Mouse (Mus musculus): ENCODE results near the gene Pus7. TPM values are rescaled to one million over a fixed set of nuclear protein-coding genes. Genes with fewer than 3 reads are reported as not detected.

Gene Pus7
- polyA plus RNA-seq, 1 experiment, result 1.1 TPM

GRCm38 (mm10) chr5:23814841-23815240 lies 31.3 kb upstream of the Pus7 start:
- no peak for TF ChIP-seq CTCF (IDR thresholded peaks at IDR 0.05; ENCODE audit: extremely low read depth, insufficient read length, insufficient replicate concordance, low read depth, low read length)
- TF ChIP-seq POLR2A (IDR thresholded peaks at IDR 0.05; ENCODE audit: low read depth, low read length), result no peak
- H3K27me3 ChIP-seq (ENCODE audit: control insufficient read depth, insufficient read depth, low read length), result no peaks in the 10 kb centered on the region
- H3K27ac ChIP-seq (ENCODE audit: insufficient read depth, low read depth, low read length), result no peak overlapping the region
- H3K4me1 ChIP-seq (ENCODE audit: control insufficient read depth, insufficient read depth, insufficient read length, low read length), result no peaks in the 10 kb centered on the region
- 92% methylated on average over 5 of the region's 5 CpGs for WGBS
- H3K4me3 ChIP-seq (ENCODE audit: low read depth, low read length), result no peak overlapping the region
- peaks cover 56% of the 10 kb centered on the region for H3K36me3 ChIP-seq (ENCODE audit: control insufficient read depth, insufficient read depth, low read length)

GRCm38 (mm10) chr5:23792726-23793125 lies 9.2 kb upstream of the Pus7 start:
- Histone ChIP-seq H3K4me1 (ENCODE audit: control insufficient read depth, insufficient read depth, insufficient read length, low read length) (no peaks in the 10 kb centered on the region; the same call in 1 of the 2 replicates), H3K27ac (ENCODE audit: insufficient read depth, low read depth, low read length) (no peak overlapping the region), H3K27me3 (ENCODE audit: control insufficient read depth, insufficient read depth, low read length) (no peaks in the 10 kb centered on the region), H3K36me3 (ENCODE audit: control insufficient read depth, insufficient read depth, low read length) (peaks cover 22% of the 10 kb centered on the region), H3K4me3 (ENCODE audit: low read depth, low read length) (no peak overlapping the region)
- 88% methylated on average over 2 of the region's 2 CpGs for WGBS
- TF ChIP-seq CTCF (IDR thresholded peaks at IDR 0.05; ENCODE audit: extremely low read depth, insufficient read length, insufficient replicate concordance, low read depth, low read length) (no peak), POLR2A (IDR thresholded peaks at IDR 0.05; ENCODE audit: low read depth, low read length) (no peak)

- 77% methylated on average over 4 of the region's 4 CpGs for WGBS
- Histone ChIP-seq H3K27me3 (ENCODE audit: control insufficient read depth, insufficient read depth, low read length) (no peaks in the 10 kb centered on the region), H3K4me3 (ENCODE audit: low read depth, low read length) (no peak overlapping the region), H3K36me3 (ENCODE audit: control insufficient read depth, insufficient read depth, low read length) (peaks cover 13% of the 10 kb centered on the region), H3K4me1 (ENCODE audit: control insufficient read depth, insufficient read depth, insufficient read length, low read length) (no peaks in the 10 kb centered on the region; the same call in 1 of the 2 replicates), H3K27ac (ENCODE audit: insufficient read depth, low read depth, low read length) (no peak overlapping the region)
- TF ChIP-seq POLR2A (IDR thresholded peaks at IDR 0.05; ENCODE audit: low read depth, low read length), result no peak
- TF ChIP-seq CTCF (IDR thresholded peaks at IDR 0.05; ENCODE audit: extremely low read depth, insufficient read length, insufficient replicate concordance, low read depth, low read length), result no peak
Observed at GRCm38 (mm10) chr5:23789078-23789612, 5.6 kb upstream of the Pus7 start.

GRCm38 (mm10) chr5:23788390-23788830 lies 4.9 kb upstream of the Pus7 start:
- Histone ChIP-seq H3K27ac (ENCODE audit: insufficient read depth, low read depth, low read length) (no peak overlapping the region), H3K4me3 (ENCODE audit: low read depth, low read length) (peak overlapping the region; percentile 88; the same call in 1 of the 2 replicates)

GRCm38 (mm10) chr5:23787536-23788389 lies 4.3 kb upstream of the Pus7 start, which contains the start of gene Rint1:
Rint1 (plus strand) TSS chr5:23787711.
- Histone ChIP-seq H3K27ac (ENCODE audit: insufficient read depth, low read depth, low read length) (peak within 1 kb of the TSS; percentile 73), H3K27me3 (ENCODE audit: control insufficient read depth, insufficient read depth, low read length) (no peaks in the 10 kb centered on the region), H3K4me3 (ENCODE audit: low read depth, low read length) (peak within 1 kb of the TSS; percentile 88), H3K4me1 (ENCODE audit: control insufficient read depth, insufficient read depth, insufficient read length, low read length) (no peaks in the 10 kb centered on the region; the same call in 1 of the 2 replicates), H3K36me3 (ENCODE audit: control insufficient read depth, insufficient read depth, low read length) (peaks cover 10% of the 10 kb centered on the region)
- WGBS, result under 1% methylated on average over 47 of the region's 47 CpGs
- TF ChIP-seq POLR2A (IDR thresholded peaks at IDR 0.05; ENCODE audit: low read depth, low read length) (peak; percentile 95), CTCF (IDR thresholded peaks at IDR 0.05; ENCODE audit: extremely low read depth, insufficient read length, insufficient replicate concordance, low read depth, low read length) (peak; percentile 97)

More at GRCm38 (mm10) chr5:23788390-23788830, 4.9 kb upstream of the Pus7 start:
- Histone ChIP-seq H3K27me3 (ENCODE audit: control insufficient read depth, insufficient read depth, low read length) (no peaks in the 10 kb centered on the region), H3K4me1 (ENCODE audit: control insufficient read depth, insufficient read depth, insufficient read length, low read length) (no peaks in the 10 kb centered on the region; the same call in 1 of the 2 replicates), H3K36me3 (ENCODE audit: control insufficient read depth, insufficient read depth, low read length) (peaks cover 10% of the 10 kb centered on the region)
- 10% methylated on average over 3 of the region's 3 CpGs for WGBS
- TF ChIP-seq CTCF (IDR thresholded peaks at IDR 0.05; ENCODE audit: extremely low read depth, insufficient read length, insufficient replicate concordance, low read depth, low read length) (no peak), POLR2A (IDR thresholded peaks at IDR 0.05; ENCODE audit: low read depth, low read length) (no peak)

GRCm38 (mm10) chr5:23782051-23782810 lies 1.3 kb downstream of the Pus7 start:
- no peak for TF ChIP-seq CTCF (IDR thresholded peaks at IDR 0.05; ENCODE audit: extremely low read depth, insufficient read length, insufficient replicate concordance, low read depth, low read length)
- TF ChIP-seq POLR2A (IDR thresholded peaks at IDR 0.05; ENCODE audit: low read depth, low read length), result no peak
- Histone ChIP-seq H3K27me3 (ENCODE audit: control insufficient read depth, insufficient read depth, low read length) (no peaks in the 10 kb centered on the region), H3K27ac (ENCODE audit: insufficient read depth, low read depth, low read length) (no peak overlapping the region), H3K36me3 (ENCODE audit: control insufficient read depth, insufficient read depth, low read length) (no peaks in the 10 kb centered on the region; the same call in 1 of the 2 replicates), H3K4me3 (ENCODE audit: low read depth, low read length) (peak overlapping the region; percentile 19), H3K4me1 (ENCODE audit: control insufficient read depth, insufficient read depth, insufficient read length, low read length) (no peaks in the 10 kb centered on the region)
- WGBS, result 25% methylated on average over 8 of the region's 8 CpGs

Data from small intestine, adult 2 months (tissue).